Mouse (Mus musculus): Measurements from ENCODE around the gene Atxn7l3. TPM values are rescaled to one million over a fixed set of nuclear protein-coding genes. Genes with fewer than 3 reads are reported as not detected.
A peak's percentile ranks its signal among the peaks of the same experiment; 100 is the strongest.

Gene Atxn7l3
- polyA plus RNA-seq, 1 experiment from 2014 or later = 11.8 TPM

DNA sequence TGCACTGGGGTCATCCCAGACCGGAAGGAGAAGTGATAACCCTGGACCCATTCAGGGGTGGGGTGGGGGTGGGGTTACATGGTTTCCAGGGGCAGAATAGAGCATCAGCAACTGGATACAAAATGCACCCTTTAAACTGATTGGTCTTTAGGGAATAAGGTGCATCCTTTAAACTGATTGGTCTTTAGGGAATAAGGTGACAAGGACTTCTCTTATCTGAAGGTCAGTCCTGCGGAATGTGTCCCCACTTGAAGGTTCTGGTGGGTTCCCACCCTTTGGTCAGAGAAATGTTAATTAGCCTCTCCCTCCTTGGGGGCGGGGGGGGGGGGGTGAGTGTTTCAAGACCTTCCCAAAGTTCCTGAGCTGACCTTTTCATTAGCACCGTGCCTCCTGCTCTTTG lies 35.4 kb upstream of the Atxn7l3 start:
- ATAC-seq = no peak
- Histone ChIP-seq H3K4me2 (replicated peaks) (no peak overlapping the region), H3K9me3 (no peaks in the 10 kb centered on the region), H3K27me3 (replicated peaks) (no peaks in the 10 kb centered on the region), H3K4me1 (replicated peaks) (peaks cover 4% of the 10 kb centered on the region; the same call in 1 of the 2 replicates), H3K27ac (no peak overlapping the region), H3K9ac (no peak overlapping the region), H3K36me3 (no peaks in the 10 kb centered on the region), H3K4me3 (replicated peaks) (no peak overlapping the region)
- 50% methylated on average over 4 of the region's 4 CpGs for WGBS

DNA sequence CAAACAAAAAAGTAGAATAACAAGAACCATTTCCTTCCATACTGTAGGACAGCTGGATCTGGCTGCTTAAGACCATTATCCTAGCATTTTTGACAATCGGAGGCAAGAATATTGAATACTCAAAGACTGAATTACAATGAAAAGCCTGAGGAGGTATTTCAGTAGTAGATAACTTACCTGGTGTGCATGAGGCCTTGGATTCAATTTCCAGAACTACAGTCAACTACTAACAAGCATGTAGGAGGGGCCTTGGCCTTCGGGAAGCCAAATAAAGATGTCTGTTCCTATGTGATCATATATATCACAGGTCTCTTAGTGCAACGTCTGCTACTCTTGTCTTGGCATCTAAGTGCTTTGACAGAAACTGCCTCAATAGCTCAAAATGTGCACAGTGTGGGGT lies 33.6 kb upstream of the Atxn7l3 start:
- no peak for ATAC-seq
- H3K36me3 ChIP-seq = no peaks in the 10 kb centered on the region
- no peak overlapping the region for H3K4me3 ChIP-seq (replicated peaks)
- WGBS = 69% methylated on average over 3 of the region's 3 CpGs
- no peaks in the 10 kb centered on the region for H3K27me3 ChIP-seq (replicated peaks)
- H3K9me3 ChIP-seq = no peaks in the 10 kb centered on the region
- H3K9ac ChIP-seq = no peak overlapping the region
- H3K27ac ChIP-seq = no peak overlapping the region
- H3K4me1 ChIP-seq (replicated peaks) = peaks cover 2% of the 10 kb centered on the region; the same call in 1 of the 2 replicates
- H3K4me2 ChIP-seq (replicated peaks) = no peak overlapping the region

DNA sequence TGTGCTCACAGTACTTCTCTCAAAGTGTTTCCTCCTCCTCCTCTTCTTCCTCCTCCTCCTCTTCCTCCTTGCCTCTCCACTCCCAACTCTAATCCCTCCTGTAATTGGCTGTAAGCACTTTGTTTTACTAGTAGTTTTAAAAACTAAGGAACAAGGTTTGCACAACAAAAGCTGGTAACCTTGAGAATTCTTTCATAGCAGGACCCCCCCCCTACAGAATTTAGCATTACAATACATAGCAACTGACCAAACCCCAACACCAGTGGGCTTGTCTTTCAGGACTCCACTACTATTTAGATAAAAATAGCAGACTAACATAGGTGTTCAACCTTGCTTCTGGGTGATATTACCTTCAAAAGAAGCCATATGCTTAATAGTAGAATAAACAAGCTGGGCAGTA lies 33.1 kb upstream of the Atxn7l3 start:
- Histone ChIP-seq H3K27me3 (replicated peaks) (no peaks in the 10 kb centered on the region), H3K9ac (no peak overlapping the region)

DNA sequence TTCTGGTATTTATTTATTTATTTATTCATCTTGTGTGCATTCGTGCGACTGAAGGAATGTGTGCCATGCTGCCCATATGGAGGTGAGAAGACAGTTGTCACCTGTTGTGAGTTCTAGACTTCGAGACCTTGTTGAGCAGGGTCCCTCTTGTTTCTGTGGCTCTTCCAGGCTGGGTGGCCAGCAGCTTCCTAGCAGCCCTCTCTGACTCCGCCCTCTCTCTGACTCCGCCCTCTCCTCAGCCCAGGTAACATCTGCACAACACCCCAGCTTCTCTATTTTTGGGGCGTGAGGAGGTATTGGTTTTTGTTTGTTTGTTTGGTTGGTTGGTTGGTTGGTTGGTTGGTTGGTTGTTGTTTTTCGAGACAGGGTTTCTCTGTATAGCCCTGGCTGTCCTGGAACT lies 31.4 kb upstream of the Atxn7l3 start:
- 82% methylated on average over 7 of the region's 7 CpGs for WGBS
- H3K4me1 ChIP-seq (replicated peaks) = no peaks in the 10 kb centered on the region
- no peak overlapping the region for H3K27ac ChIP-seq
- no peaks in the 10 kb centered on the region for H3K9me3 ChIP-seq
- no peaks in the 10 kb centered on the region for H3K27me3 ChIP-seq (replicated peaks)
- H3K4me3 ChIP-seq (replicated peaks) = no peak overlapping the region
- H3K4me2 ChIP-seq (replicated peaks) = no peak overlapping the region
- H3K9ac ChIP-seq = no peak overlapping the region
- no peaks in the 10 kb centered on the region for H3K36me3 ChIP-seq
- ATAC-seq = no peak

More for the DNA sequence above, 33.1 kb upstream of the Atxn7l3 start:
- Histone ChIP-seq H3K9me3 (no peaks in the 10 kb centered on the region), H3K4me3 (replicated peaks) (no peak overlapping the region), H3K4me1 (replicated peaks) (no peaks in the 10 kb centered on the region), H3K4me2 (replicated peaks) (no peak overlapping the region), H3K36me3 (no peaks in the 10 kb centered on the region), H3K27ac (no peak overlapping the region)
- no peak for ATAC-seq

DNA sequence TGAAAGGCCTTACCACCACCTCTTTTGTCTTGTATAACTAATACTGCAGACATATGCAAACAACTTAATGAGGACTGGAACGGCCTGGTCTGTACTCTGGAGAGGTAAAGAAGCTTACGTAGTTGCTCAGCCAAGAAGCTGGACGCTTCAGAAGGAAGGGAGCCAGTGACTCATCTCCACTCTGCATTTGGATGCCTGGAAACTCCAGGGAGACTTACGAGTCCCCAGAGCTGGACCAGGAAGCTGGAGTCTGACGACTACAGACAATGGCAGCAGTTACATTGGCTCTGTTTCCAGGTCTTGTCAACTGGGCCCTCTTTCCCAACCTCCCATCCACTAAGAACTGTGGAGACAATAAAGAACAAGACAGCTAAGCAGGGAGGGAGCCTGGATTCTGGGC lies 30.8 kb upstream of the Atxn7l3 start:
- Histone ChIP-seq H3K9ac (no peak overlapping the region), H3K4me2 (replicated peaks) (no peak overlapping the region), H3K4me3 (replicated peaks) (no peak overlapping the region), H3K27me3 (replicated peaks) (no peaks in the 10 kb centered on the region), H3K4me1 (replicated peaks) (no peaks in the 10 kb centered on the region), H3K36me3 (no peaks in the 10 kb centered on the region), H3K9me3 (no peaks in the 10 kb centered on the region), H3K27ac (no peak overlapping the region)
- 50% methylated on average over 5 of the region's 5 CpGs for WGBS
- no peak for ATAC-seq

- Histone ChIP-seq H3K27ac (no peak overlapping the region), H3K4me1 (replicated peaks) (peaks cover 7% of the 10 kb centered on the region; the same call in 1 of the 2 replicates), H3K9ac (no peak overlapping the region), H3K36me3 (no peaks in the 10 kb centered on the region; the same call in 1 of the 2 replicates), H3K4me3 (replicated peaks) (no peak overlapping the region), H3K4me2 (replicated peaks) (no peak overlapping the region), H3K27me3 (replicated peaks) (no peaks in the 10 kb centered on the region), H3K9me3 (no peaks in the 10 kb centered on the region)
- no peak for ATAC-seq
- WGBS = 79% methylated on average over 1 of the region's 1 CpGs
These were observed 27.1 kb upstream of the Atxn7l3 start for GRCm38 (mm10) chr11:102323516-102323915.

DNA sequence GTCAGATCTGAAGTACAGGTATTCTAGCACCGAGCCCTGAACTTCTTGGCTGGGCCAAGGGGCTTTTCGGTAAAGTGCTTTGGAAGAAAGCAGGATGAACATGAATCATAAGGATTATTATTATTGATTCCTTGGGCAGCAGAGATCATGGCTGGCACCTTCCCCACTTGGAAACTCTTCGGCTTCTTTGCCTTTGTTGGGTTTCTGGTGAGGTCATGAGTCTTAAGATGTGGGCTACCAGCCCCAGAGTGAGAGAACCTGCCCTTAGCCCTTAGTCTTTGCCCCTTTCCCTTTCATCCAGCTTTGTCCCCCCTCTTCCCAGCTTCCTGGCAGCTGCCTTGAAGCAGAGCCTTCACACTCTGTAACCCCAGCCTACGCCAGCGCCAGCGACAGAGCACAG lies 25.5 kb upstream of the Atxn7l3 start:
- Histone ChIP-seq H3K27ac (no peak overlapping the region), H3K4me3 (replicated peaks) (no peak overlapping the region), H3K36me3 (no peaks in the 10 kb centered on the region; the same call in 1 of the 2 replicates), H3K4me1 (replicated peaks) (peaks cover 7% of the 10 kb centered on the region; the same call in 1 of the 2 replicates), H3K4me2 (replicated peaks) (no peak overlapping the region), H3K27me3 (replicated peaks) (no peaks in the 10 kb centered on the region), H3K9ac (no peak overlapping the region), H3K9me3 (no peaks in the 10 kb centered on the region)
- 84% methylated on average over 6 of the region's 6 CpGs for WGBS
- ATAC-seq = no peak

- Histone ChIP-seq H3K27me3 (replicated peaks) (no peaks in the 10 kb centered on the region), H3K36me3 (no peaks in the 10 kb centered on the region; the same call in 1 of the 2 replicates), H3K4me3 (replicated peaks) (peak overlapping the region; percentile 69), H3K9me3 (no peaks in the 10 kb centered on the region), H3K9ac (peak overlapping the region; percentile 100), H3K4me2 (replicated peaks) (peak overlapping the region; percentile 96), H3K27ac (peak overlapping the region; percentile 98), H3K4me1 (replicated peaks) (peaks cover 15% of the 10 kb centered on the region)
- no peak for ATAC-seq
- WGBS = 16% methylated on average over 10 of the region's 10 CpGs
These were observed 24.2 kb upstream of the Atxn7l3 start for GRCm38 (mm10) chr11:102320686-102321005.

- H3K4me3 ChIP-seq (replicated peaks) = peak overlapping the region; percentile 69
- no peaks in the 10 kb centered on the region for H3K27me3 ChIP-seq (replicated peaks)
- peak overlapping the region; percentile 100 for H3K9ac ChIP-seq
- peak overlapping the region; percentile 96 for H3K4me2 ChIP-seq (replicated peaks)
- no peak for ATAC-seq
- 1% methylated on average over 38 of the region's 38 CpGs for WGBS
- peak overlapping the region; percentile 98 for H3K27ac ChIP-seq
- H3K9me3 ChIP-seq = no peaks in the 10 kb centered on the region
- peaks cover 20% of the 10 kb centered on the region for H3K4me1 ChIP-seq (replicated peaks)
- H3K36me3 ChIP-seq = peaks cover 2% of the 10 kb centered on the region
These were observed 23.7 kb upstream of the Atxn7l3 start for GRCm38 (mm10) chr11:102319941-102320685.

- Histone ChIP-seq H3K36me3 (peaks cover 6% of the 10 kb centered on the region), H3K9me3 (no peaks in the 10 kb centered on the region), H3K9ac (peak within 1 kb of the TSS; percentile 100), H3K4me1 (replicated peaks) (peaks cover 21% of the 10 kb centered on the region), H3K27ac (peak within 1 kb of the TSS; percentile 98), H3K27me3 (replicated peaks) (no peaks in the 10 kb centered on the region), H3K4me3 (replicated peaks) (peak within 1 kb of the TSS; percentile 69), H3K4me2 (replicated peaks) (peak within 1 kb of the TSS; percentile 96)
- no peak for ATAC-seq
- WGBS = under 1% methylated on average over 25 of the region's 25 CpGs
These were observed 23.0 kb upstream of the Atxn7l3 start, which contains the start of gene Ubtf for GRCm38 (mm10) chr11:102319410-102319792. Ubtf (minus strand) TSS chr11:102319742.

DNA sequence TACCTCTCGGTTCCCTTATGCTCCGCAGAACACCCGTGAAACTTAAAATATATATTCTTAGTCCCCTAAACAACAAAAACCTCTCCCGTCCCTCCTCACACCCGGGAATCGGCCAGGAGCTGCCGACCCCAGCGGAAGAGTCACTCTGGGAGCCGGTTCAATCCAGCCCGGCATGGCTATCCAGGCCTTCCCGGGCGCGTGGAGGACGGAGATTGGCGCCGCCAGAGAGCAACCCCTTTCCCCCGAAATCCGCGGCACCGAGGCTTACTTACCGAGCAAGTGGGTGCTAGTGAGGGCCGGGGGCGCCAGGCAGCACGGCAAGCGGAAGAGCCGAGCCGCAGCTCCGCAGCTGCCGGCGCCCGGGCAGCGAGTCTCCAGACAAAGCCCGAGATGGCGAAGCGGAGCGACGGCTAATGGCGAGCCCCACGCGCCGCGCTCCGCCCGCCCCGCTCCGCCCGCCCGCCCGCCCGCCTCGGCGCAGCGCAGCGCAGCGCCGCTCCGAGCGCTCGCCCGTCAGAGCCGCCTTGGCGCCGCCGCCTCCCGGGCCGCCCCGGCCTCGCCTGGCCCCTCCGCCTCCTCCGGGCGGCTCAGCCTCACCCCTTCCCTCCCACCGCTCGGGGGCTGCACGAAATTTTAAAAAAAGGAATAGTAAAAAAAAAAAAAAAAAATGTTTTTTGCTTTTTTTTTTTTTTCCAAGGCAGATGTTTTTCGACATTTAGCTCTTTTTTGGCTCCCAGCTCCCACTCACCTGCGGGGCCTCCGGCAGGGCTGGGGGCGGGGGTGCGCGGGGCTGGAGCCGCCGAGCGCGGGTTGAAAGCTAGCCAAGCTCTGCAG lies 22.4 kb upstream of the Atxn7l3 start:
- ATAC-seq = 0 out of 2 replicates have a peak, but pooled peaks have one; percentile 8
- Histone ChIP-seq H3K36me3 (peaks cover 7% of the 10 kb centered on the region), H3K27ac (peak overlapping the region; percentile 98)

DNA sequence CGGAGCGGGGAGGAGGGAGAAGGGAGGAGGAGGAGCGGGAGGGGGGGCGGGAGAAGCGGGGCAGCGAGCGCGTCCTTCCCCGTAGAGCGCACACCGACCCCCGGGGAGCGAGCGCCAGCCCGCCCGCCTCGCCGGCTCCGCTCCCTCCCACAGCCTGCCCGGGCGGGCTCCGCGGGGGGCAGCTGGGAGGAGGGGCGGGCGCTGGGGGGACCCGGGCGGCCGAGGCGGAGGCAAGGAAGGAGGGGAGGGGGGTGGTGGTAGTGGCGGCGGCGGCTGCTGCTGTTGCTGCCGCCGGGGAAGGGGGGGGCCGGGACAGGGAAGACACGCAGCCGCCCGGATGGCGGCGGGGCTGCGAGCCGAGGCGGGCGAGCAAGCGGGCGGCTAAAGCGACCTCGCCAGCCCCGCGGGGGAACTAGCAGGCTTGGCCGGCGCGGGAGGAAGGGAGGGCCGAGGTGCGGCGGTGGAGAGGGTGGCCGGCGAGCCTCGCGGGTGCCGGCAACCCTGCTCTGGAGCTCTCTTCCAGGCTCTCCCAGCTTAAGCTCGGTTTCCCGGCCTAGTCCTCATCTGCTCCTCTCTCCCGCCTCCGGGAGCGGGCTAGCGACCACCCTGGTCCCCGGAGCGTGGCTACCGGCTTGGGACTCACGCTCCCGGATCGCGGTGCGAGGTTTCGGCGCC lies 21.6 kb upstream of the Atxn7l3 start:
- H3K9me3 ChIP-seq = no peaks in the 10 kb centered on the region
- no peaks in the 10 kb centered on the region for H3K27me3 ChIP-seq (replicated peaks)
- H3K4me1 ChIP-seq (replicated peaks) = peaks cover 21% of the 10 kb centered on the region
- peak; percentile 68 for ATAC-seq
- peak overlapping the region; percentile 98 for H3K27ac ChIP-seq
- peak overlapping the region; percentile 96 for H3K4me2 ChIP-seq (replicated peaks)
- peak overlapping the region; percentile 100 for H3K9ac ChIP-seq
- under 1% methylated on average over 48 of the region's 77 CpGs for WGBS
- H3K4me3 ChIP-seq (replicated peaks) = peak overlapping the region; percentile 69
- peaks cover 15% of the 10 kb centered on the region for H3K36me3 ChIP-seq

More for the DNA sequence above, 22.4 kb upstream of the Atxn7l3 start:
- no peaks in the 10 kb centered on the region for H3K27me3 ChIP-seq (replicated peaks)
- H3K4me1 ChIP-seq (replicated peaks) = peaks cover 21% of the 10 kb centered on the region
- WGBS = under 1% methylated on average over 81 of the region's 84 CpGs
- H3K9ac ChIP-seq = peak overlapping the region; percentile 100
- no peaks in the 10 kb centered on the region for H3K9me3 ChIP-seq
- peak overlapping the region; percentile 96 for H3K4me2 ChIP-seq (replicated peaks)
- peak overlapping the region; percentile 69 for H3K4me3 ChIP-seq (replicated peaks)
